Mouse (Mus musculus) left cerebral cortex, adult 18-20 months (tissue): Measurements from ENCODE around the gene Sbno2. TPM values are rescaled to one million over a fixed set of nuclear protein-coding genes. Genes with fewer than 3 reads are reported as not detected.
"Not testable (repeated sequence)": the region's sequence is repeated elsewhere in the genome, so short reads cannot be mapped to it uniquely, and the experiment has no call there.

Source experiments
- DNase-seq, 2 experiments: peaks; one replicate each; pipeline ENCODE4 v3.0.0; 2021 to 2022; ENCODE audit warnings: low spot score in 2 of 2, mixed read lengths in 1 of 2
- total RNA-seq, 2 experiments: library from RNA; stranded (reverse); gene quantifications; 2 replicates each; pipeline ENCODE4 v1.2.3; 2021

The Sbno2 gene
- total RNA-seq, 2 experiments from 2014 or later = 16.8 to 18.8 TPM

GRCm38 (mm10) chr10:80063104-80063503 lies 42.3 kb downstream of the Sbno2 start:
- DNase-seq = no peak

- DNase-seq = no peak
Measured at GRCm38 (mm10) chr10:80057683-80058326, 47.6 kb downstream of the Sbno2 start.

GRCm38 (mm10) chr10:80056976-80057682 lies 48.2 kb downstream of the Sbno2 start:
- no peak for DNase-seq

- DNase-seq = no peak
Measured at GRCm38 (mm10) chr10:80056506-80056905, 48.9 kb downstream of the Sbno2 start.

GRCm38 (mm10) chr10:80055891-80056290 lies 49.5 kb downstream of the Sbno2 start:
- no peak for DNase-seq

GRCm38 (mm10) chr10:80055364-80055763 lies 50.0 kb downstream of the Sbno2 start:
- no peak for DNase-seq

- DNase-seq = not testable (repeated sequence)
Measured at GRCm38 (mm10) chr10:80054911-80055310, 50.5 kb downstream of the Sbno2 start.

- DNase-seq = peak in 1 of 2 experiments; percentile 52
Measured at GRCm38 (mm10) chr10:80053831-80054815, 51.2 kb downstream of the Sbno2 start.

- DNase-seq = peak; percentile 99 to 100
Measured at GRCm38 (mm10) chr10:80053259-80053780, 52.1 kb downstream of the Sbno2 start.

- DNase-seq = no peak
Measured at GRCm38 (mm10) chr10:80052374-80052764, 53.0 kb downstream of the Sbno2 start.

GRCm38 (mm10) chr10:80051618-80052373 lies 53.6 kb downstream of the Sbno2 start:
- no peak for DNase-seq

GRCm38 (mm10) chr10:80050885-80051617 lies 54.3 kb downstream of the Sbno2 start:
- DNase-seq = no peak

- no peak for DNase-seq
Measured at GRCm38 (mm10) chr10:80050244-80050643, 55.1 kb downstream of the Sbno2 start.

- DNase-seq = no peak
Measured at GRCm38 (mm10) chr10:80048834-80049233, 56.5 kb downstream of the Sbno2 start.

GRCm38 (mm10) chr10:80048396-80048795 lies 57.0 kb downstream of the Sbno2 start:
- no peak for DNase-seq

GRCm38 (mm10) chr10:80047041-80047565 lies 58.3 kb downstream of the Sbno2 start, which contains the start of gene Gpx4:
Gpx4 (plus strand) TSS chr10:80047166.
- DNase-seq = no peak

- no peak for DNase-seq
Measured at GRCm38 (mm10) chr10:80045766-80046165, 59.6 kb downstream of the Sbno2 start.

- DNase-seq = not testable (repeated sequence)
Measured at GRCm38 (mm10) chr10:80045364-80045763, 60.0 kb downstream of the Sbno2 start.

GRCm38 (mm10) chr10:80044087-80044486 lies 61.3 kb downstream of the Sbno2 start:
- DNase-seq = no peak
